Mouse (Mus musculus) embryonic stem cell, embryonic (primary cell): ENCODE measurements around the gene Scamp4.

Experiments used
- CTCF ChIA-PET, 4 experiments: fragments of 300-600 bp in 2 of 4; fragments of 350-600 bp in 2 of 4; sonication (Branson Sonifier 250); formaldehyde crosslinking; loops; one replicate each; lab custom pipeline; 2022; ENCODE audit warnings: inconsistent platforms in 2 of 4; lab: Charles Lee
- POLR2A ChIA-PET, 4 experiments: fragments of 300-600 bp in 2 of 4; fragments of 350-600 bp in 2 of 4; sonication (Branson Sonifier 250); formaldehyde crosslinking; loops; one replicate each; lab custom pipeline; 2022; ENCODE audit warnings: antibody characterized with exemption in 4 of 4, inconsistent platforms in 1 of 4; lab: Charles Lee

Gene Scamp4

GRCm38 (mm10) chr10:80602698-80603325, at the start of gene Scamp4, which contains the start of gene Adat3:
Gene Scamp4, plus strand, starts transcription at chr10:80602872.
Gene Adat3, plus strand, starts transcription at chr10:80602880.
- ChIA-PET CTCF (interaction anchor here in 3 of 4 experiments (0.6 to 1.9 kb wide), 9 partner anchors 8 to 36 kb away, joined by 3 to 12 read pairs (median 6); partner anchors contain the start of genes Abhd17a (in 1 of the 3), Csnk1g2 (in 1 of the 3) and Klf16 (in 1 of the 3)), POLR2A (interaction anchor here (0.6 to 10.9 kb wide), 46 partner anchors 9 to 752 kb away, joined by 3 to 128 read pairs (median 6); partner anchors contain the start of genes Csnk1g2 (in 3 of the 4), Abhd17a (in 2 of the 4), Klf16 (in 2 of the 4) and Gadd45b (in 1 of the 4))

- CTCF ChIA-PET = interaction anchor here in 2 of 4 experiments (1.0 to 1.6 kb wide), 5 partner anchors 8 to 177 kb away, joined by 3 to 4 read pairs (median 3); partner anchors contain the start of gene Atp8b3 (in 2 of the 2)
- POLR2A ChIA-PET = interaction anchor here in 2 of 4 experiments (0.7 to 4.9 kb wide), 6 partner anchors 8 to 123 kb away, joined by 3 to 23 read pairs (median 3); partner anchors contain the start of genes Csnk1g2 (in 1 of the 2) and Rexo1 (in 1 of the 2)
Observed at GRCm38 (mm10) chr10:80553575-80553974, 49.1 kb upstream of the Scamp4 start.

- CTCF ChIA-PET = interaction anchor here in 3 of 4 experiments (0.6 to 1.6 kb wide), 9 partner anchors 8 to 178 kb away, joined by 3 to 6 read pairs (median 4); partner anchors contain the start of gene Atp8b3 (in 2 of the 3)
- POLR2A ChIA-PET = interaction anchor here in 2 of 4 experiments (0.7 to 4.9 kb wide), 9 partner anchors 7 to 122 kb away, joined by 3 to 23 read pairs (median 4); partner anchors contain the start of genes Atp8b3 (in 1 of the 2) and Rexo1 (in 1 of the 2)
Observed at GRCm38 (mm10) chr10:80553997-80554396, 48.7 kb upstream of the Scamp4 start.

- CTCF ChIA-PET = interaction anchor here (0.5 to 3.3 kb wide), 88 partner anchors 9 to 703 kb away, joined by 3 to 29 read pairs (median 4); partner anchors contain the start of genes Atp8b3 (in 4 of the 4), Abhd17a (in 1 of the 4), Adamtsl5 (in 1 of the 4) and Apc2 (in 1 of the 4)
- POLR2A ChIA-PET = interaction anchor here in 3 of 4 experiments (0.5 to 2.4 kb wide), 30 partner anchors 9 to 352 kb away, joined by 3 to 18 read pairs (median 5); partner anchors contain the start of genes Atp8b3 (in 2 of the 3), Ap3d1 (in 1 of the 3), Csnk1g2 (in 1 of the 3) and Pcsk4 (in 1 of the 3)
Observed at GRCm38 (mm10) chr10:80557346-80557965, 45.2 kb upstream of the Scamp4 start.

GRCm38 (mm10) chr10:80559431-80559830, 43.2 kb upstream of the Scamp4 start:
- POLR2A ChIA-PET = interaction anchor here in 1 of 4 experiments (0.7 to 1.5 kb wide), 2 partner anchors 9 to 10 kb away, joined by 3 read pairs; no protein-coding TSS in a partner anchor
- CTCF ChIA-PET = no interaction called here

- POLR2A ChIA-PET = interaction anchor here (0.6 to 2.9 kb wide), 91 partner anchors 8 to 581 kb away, joined by 3 to 77 read pairs (median 5); partner anchors contain the start of genes Abhd17a (in 2 of the 4), Atp8b3 (in 2 of the 4), Csnk1g2 (in 2 of the 4) and Mbd3 (in 2 of the 4)
- CTCF ChIA-PET = interaction anchor here (0.5 to 3.0 kb wide), 37 partner anchors 9 to 664 kb away, joined by 3 to 34 read pairs (median 6); partner anchors contain the start of genes Klf16 (in 3 of the 4), Atp8b3 (in 2 of the 4), Abhd17a (in 1 of the 4) and Ap3d1 (in 1 of the 4)
Observed at GRCm38 (mm10) chr10:80560621-80561020, 42.1 kb upstream of the Scamp4 start.

GRCm38 (mm10) chr10:80561116-80561944, 41.3 kb upstream of the Scamp4 start, which contains the start of gene Rexo1:
Gene Rexo1, minus strand, starts transcription at chr10:80561560.
- POLR2A ChIA-PET = interaction anchor here (0.6 to 2.9 kb wide), 150 partner anchors 8 to 993 kb away, joined by 3 to 77 read pairs (median 4); partner anchors contain the start of genes Atp8b3 (in 4 of the 4), Abhd17a (in 3 of the 4), Csnk1g2 (in 3 of the 4) and Klf16 (in 3 of the 4)
- CTCF ChIA-PET = interaction anchor here (0.5 to 3.0 kb wide), 80 partner anchors 8 to 801 kb away, joined by 3 to 34 read pairs (median 4); partner anchors contain the start of genes Atp8b3 (in 4 of the 4), Klf16 (in 3 of the 4), Ap3d1 (in 2 of the 4) and Csnk1g2 (in 2 of the 4)

GRCm38 (mm10) chr10:80566375-80567092, 36.1 kb upstream of the Scamp4 start:
- POLR2A ChIA-PET = interaction anchor here in 3 of 4 experiments (0.6 to 5.4 kb wide), 43 partner anchors 9 to 812 kb away, joined by 3 to 45 read pairs (median 5); partner anchors contain the start of genes Klf16 (in 2 of the 3), Abhd17a (in 1 of the 3), Adat3 (in 1 of the 3) and Ap3d1 (in 1 of the 3)
- CTCF ChIA-PET = interaction anchor here (0.6 to 3.0 kb wide), 48 partner anchors 8 to 760 kb away, joined by 3 to 28 read pairs (median 4); partner anchors contain the start of genes Atp8b3 (in 2 of the 4), Abhd17a (in 1 of the 4), Adamtsl5 (in 1 of the 4) and Ap3d1 (in 1 of the 4)

GRCm38 (mm10) chr10:80568876-80569275, 33.8 kb upstream of the Scamp4 start:
- ChIA-PET POLR2A (interaction anchor here in 3 of 4 experiments (0.5 to 7.7 kb wide), 37 partner anchors 7 to 1030 kb away, joined by 3 to 129 read pairs (median 7); partner anchors contain the start of genes Rexo1 (in 3 of the 3), Klf16 (in 2 of the 3), Mknk2 (in 2 of the 3) and Abhd17a (in 1 of the 3)), CTCF (interaction anchor here in 3 of 4 experiments (0.5 to 3.4 kb wide), 12 partner anchors 7 to 237 kb away, joined by 3 to 17 read pairs (median 4); partner anchors contain the start of genes Atp8b3 (in 1 of the 3) and Rexo1 (in 1 of the 3))

- ChIA-PET POLR2A (interaction anchor here in 3 of 4 experiments (0.6 to 7.7 kb wide), 73 partner anchors 7 to 622 kb away, joined by 3 to 129 read pairs (median 4); partner anchors contain the start of genes Gadd45b (in 3 of the 3), Rexo1 (in 3 of the 3), Abhd17a (in 2 of the 3) and Ap3d1 (in 2 of the 3)), CTCF (interaction anchor here (0.5 to 3.4 kb wide), 31 partner anchors 8 to 360 kb away, joined by 3 to 17 read pairs (median 4); partner anchors contain the start of genes Atp8b3 (in 2 of the 4), Rexo1 (in 2 of the 4), Abhd17a (in 1 of the 4) and Gadd45b (in 1 of the 4))
Observed at GRCm38 (mm10) chr10:80569664-80570066, 33.0 kb upstream of the Scamp4 start.

GRCm38 (mm10) chr10:80570419-80570818, 32.3 kb upstream of the Scamp4 start:
- POLR2A ChIA-PET = interaction anchor here in 3 of 4 experiments (0.6 to 7.7 kb wide), 39 partner anchors 8 to 848 kb away, joined by 3 to 129 read pairs (median 6); partner anchors contain the start of genes Gadd45b (in 3 of the 3), Abhd17a (in 2 of the 3), Mknk2 (in 2 of the 3) and Rexo1 (in 2 of the 3)
- CTCF ChIA-PET = interaction anchor here in 2 of 4 experiments (0.5 to 3.4 kb wide), 18 partner anchors 8 to 273 kb away, joined by 3 to 17 read pairs (median 4); partner anchors contain the start of gene Rexo1 (in 2 of the 2)

- POLR2A ChIA-PET = interaction anchor here in 3 of 4 experiments (0.6 to 7.7 kb wide), 25 partner anchors 8 to 456 kb away, joined by 3 to 129 read pairs (median 5); partner anchors contain the start of genes Rexo1 (in 3 of the 3), Abhd17a (in 2 of the 3), Mknk2 (in 2 of the 3) and Ap3d1 (in 1 of the 3)
- CTCF ChIA-PET = interaction anchor here (0.5 to 3.4 kb wide), 11 partner anchors 9 to 273 kb away, joined by 3 to 17 read pairs (median 3); partner anchors contain the start of genes Rexo1 (in 3 of the 4) and Atp8b3 (in 1 of the 4)
Observed at GRCm38 (mm10) chr10:80570871-80571836, 31.5 kb upstream of the Scamp4 start.

GRCm38 (mm10) chr10:80572477-80572876, 30.2 kb upstream of the Scamp4 start:
- ChIA-PET POLR2A (interaction anchor here in 3 of 4 experiments (0.7 to 7.7 kb wide), 10 partner anchors 11 to 893 kb away, joined by 3 to 129 read pairs (median 5); partner anchors contain the start of genes Mknk2 (in 2 of the 3), Rexo1 (in 2 of the 3) and Abhd17a (in 1 of the 3)), CTCF (no interaction called here)
